ENCODE assay signal across 15 mouse cellular contexts in genomic region chr10:61059543-61060110, GRCm38 (mm10). TPM values are rescaled to one million over a fixed set of nuclear protein-coding genes. Genes with fewer than 3 reads are reported as not detected.
DNase-seq lines count a peak whose midpoint lies in the region; ATAC-seq and TF ChIP-seq lines count a peak whose summit lies in the region.
"Had no signal": no experiment of that assay in that cellular context is flagged by ENCODE, and none has a peak within 500 bp of the region (broad histone marks: within the 10 kb centered on the region; RNA-seq: fewer than 3 reads in every experiment).

No protein-coding gene starts in this region.

- no peak overlapping the region for H3K9ac ChIP-seq in hindbrain, embryonic 16.5 days (ENCODE audit: low read depth, low read length)
- H3K9ac ChIP-seq in lung, embryonic 14.5 days, result no peak overlapping the region
- H3K9ac ChIP-seq: forebrain, embryonic 13.5 days; liver, embryonic 13.5 days; neural tube, embryonic 12.5 days; stomach, embryonic 15.5 days had no signal

- peaks cover 58% of the 10 kb centered on the region for H3K27me3 ChIP-seq in hindbrain, embryonic 10.5 days (ENCODE audit: insufficient read depth, poor library complexity, severe bottlenecking)
- H3K27me3 ChIP-seq in hindbrain, embryonic 16.5 days (replicated peaks; ENCODE audit: control insufficient read depth, insufficient read depth, low read length), result no peaks in the 10 kb centered on the region
- H3K27me3 ChIP-seq in lung, embryonic 14.5 days (ENCODE audit: insufficient read depth, low read length), result no peaks in the 10 kb centered on the region
- H3K27me3 ChIP-seq: forebrain, embryonic 13.5 days; liver, embryonic 13.5 days; neural tube, embryonic 12.5 days; stomach, embryonic 15.5 days had no signal

- peak; percentile 30 for DNase-seq in hindbrain, embryonic 10.5 days (ENCODE audit: low spot score)
- DNase-seq in lung, embryonic 14.5 days, result peak; percentile 71
- no peak for DNase-seq in lung, postnatal 14 days
- peak; percentile 27 for DNase-seq in NIH3T3 (ENCODE audit: low read depth)
- DNase-seq in large intestine, adult 2 months (ENCODE audit: low read depth, low spot score), result peak; percentile 38
- DNase-seq in urinary bladder, postnatal 4 days (ENCODE audit: low spot score in 2 of 2), result no peak
- no peak for DNase-seq in cerebellum, adult 8-10 months
- DNase-seq: gastrocnemius, postnatal 25 days; heart, postnatal 36 days; layer of hippocampus, adult 9-11 months; liver, embryonic 13.5 days had no signal

- no peak for ATAC-seq in hindbrain, embryonic 16.5 days
- ATAC-seq in lung, embryonic 14.5 days (ENCODE audit: insufficient read depth), result 0 out of 2 replicates have a peak, but pooled peaks have one; percentile 24
- ATAC-seq: forebrain, embryonic 13.5 days had no signal

- H3K4me3 ChIP-seq in hindbrain, embryonic 10.5 days, result no peak overlapping the region
- no peak overlapping the region for H3K4me3 ChIP-seq in hindbrain, embryonic 16.5 days (ENCODE audit: low read length)
- H3K4me3 ChIP-seq in lung, embryonic 14.5 days (ENCODE audit: low read depth, low read length), result no peak overlapping the region
- H3K4me3 ChIP-seq: forebrain, embryonic 13.5 days; liver, embryonic 13.5 days; neural tube, embryonic 12.5 days; stomach, embryonic 15.5 days had no signal

- peaks cover 9% of the 10 kb centered on the region for H3K9me3 ChIP-seq in hindbrain, embryonic 10.5 days
- H3K9me3 ChIP-seq in hindbrain, embryonic 16.5 days (ENCODE audit: control insufficient read depth, low read length), result peaks cover 6% of the 10 kb centered on the region
- no peaks in the 10 kb centered on the region; the same call in 1 of the 2 replicates for H3K9me3 ChIP-seq in lung, embryonic 14.5 days (ENCODE audit: low read depth, low read length)
- H3K9me3 ChIP-seq: liver, embryonic 13.5 days; stomach, embryonic 15.5 days had no signal

- no peaks in the 10 kb centered on the region for H3K36me3 ChIP-seq in hindbrain, embryonic 10.5 days
- no peaks in the 10 kb centered on the region for H3K36me3 ChIP-seq in hindbrain, embryonic 16.5 days (ENCODE audit: control insufficient read depth, insufficient read depth, low read length)
- H3K36me3 ChIP-seq in lung, embryonic 14.5 days (ENCODE audit: insufficient read depth), result no peaks in the 10 kb centered on the region
- H3K36me3 ChIP-seq: liver, embryonic 13.5 days; neural tube, embryonic 12.5 days; stomach, embryonic 15.5 days had no signal

- no peak for TF ChIP-seq CTCF in lung, embryonic 14.5 days (IDR thresholded peaks at IDR 0.05; ENCODE audit: low read depth)

- H3K4me1 ChIP-seq in hindbrain, embryonic 10.5 days (replicated peaks), result peaks cover 27% of the 10 kb centered on the region
- H3K4me1 ChIP-seq in hindbrain, embryonic 16.5 days (ENCODE audit: control insufficient read depth, insufficient read depth, low read depth, low read length), result no peaks in the 10 kb centered on the region; the same call in 1 of the 2 replicates
- peaks cover under 1% of the 10 kb centered on the region; the same call in 1 of the 2 replicates for H3K4me1 ChIP-seq in lung, embryonic 14.5 days (ENCODE audit: insufficient read depth)

- no peak overlapping the region for H3K27ac ChIP-seq in hindbrain, embryonic 10.5 days
- no peak overlapping the region for H3K27ac ChIP-seq in hindbrain, embryonic 16.5 days (ENCODE audit: low read depth, low read length)
- no peak overlapping the region for H3K27ac ChIP-seq in lung, embryonic 14.5 days (ENCODE audit: low read depth)
- H3K27ac ChIP-seq: forebrain, embryonic 13.5 days; liver, embryonic 13.5 days; neural tube, embryonic 12.5 days; stomach, embryonic 15.5 days had no signal

- 28% methylated on average over 6 of the region's 6 CpGs for WGBS in hindbrain, embryonic 10.5 days
- WGBS in hindbrain, embryonic 16.5 days, result 32% methylated on average over 6 of the region's 6 CpGs
- 25% methylated on average over 6 of the region's 6 CpGs for WGBS in lung, embryonic 14.5 days
- 22% methylated on average over 6 of the region's 6 CpGs for WGBS in large intestine, adult 2 months

- H3K4me2 ChIP-seq in hindbrain, embryonic 16.5 days (ENCODE audit: low read length), result no peak overlapping the region
- no peak overlapping the region for H3K4me2 ChIP-seq in lung, embryonic 14.5 days
- H3K4me2 ChIP-seq: forebrain, embryonic 13.5 days; liver, embryonic 13.5 days; neural tube, embryonic 12.5 days; stomach, embryonic 15.5 days had no signal

RNA-seq across cellular contexts. Expression of gene Pcbd1, which starts 29.5 kb away (rescaled TPM):
- polyA plus RNA-seq in hindbrain, embryonic 10.5 days (2016; fragmentation: Nextera tagmentation; extraction: Ambion mirVana), result 23.5 and 26.3 TPM in 2 replicates
- polyA plus RNA-seq in hindbrain, embryonic 16.5 days (2015; fragmentation: Nextera tagmentation; extraction: Ambion mirVana), result 40.7 and 50.4 TPM in 2 replicates
- 67.5 and 71.2 TPM in 2 replicates for polyA plus RNA-seq in lung, embryonic 14.5 days (2014; fragmentation: Nextera tagmentation; extraction: Ambion mirVana)
- polyA plus RNA-seq in large intestine, adult 2 months (2012; rRNA removed), result 60.3 and 60.5 TPM in 2 replicates

Comparison
In these comparisons a context has a peak if more than half of its experiments do, and no peak if none do; other contexts are left out.
1. DNase-seq: peak in hindbrain, embryonic 10.5 days (single experiment), lung, embryonic 14.5 days (single experiment), NIH3T3 (single experiment) and large intestine, adult 2 months (single experiment); none in lung, postnatal 14 days (single experiment), urinary bladder, postnatal 4 days (0 of 2) and cerebellum, adult 8-10 months (single experiment).